Mouse (Mus musculus): ENCODE data around the gene Gm21870. TPM values are rescaled to one million over a fixed set of nuclear protein-coding genes. Genes with fewer than 3 reads are reported as not detected.

The Gm21870 gene
- polyA plus RNA-seq (2012; rRNA removed), result not detected in 2 replicates

DNA sequence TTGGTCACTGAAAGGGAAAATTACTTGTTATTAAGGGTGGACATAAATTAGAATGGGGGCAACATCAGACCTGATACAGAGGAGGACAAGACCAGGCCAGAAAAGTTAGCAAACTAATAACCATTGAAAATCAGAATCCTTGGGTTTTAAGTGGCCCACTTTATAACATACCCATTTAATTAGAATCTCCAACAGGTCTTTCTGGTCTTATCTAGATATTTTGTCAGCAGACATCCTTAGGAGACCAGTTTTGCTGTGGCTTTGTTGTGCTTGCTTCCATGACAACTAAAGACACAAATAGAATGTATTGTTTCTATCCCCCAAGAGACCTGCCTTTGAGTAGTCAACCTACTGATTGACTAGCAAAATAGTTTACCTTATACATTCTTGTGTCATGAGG lies at the start of gene Gm21870:
Gm21870 (minus strand) TSS at position 101 of the 400 bp plus-strand sequence.

DNA sequence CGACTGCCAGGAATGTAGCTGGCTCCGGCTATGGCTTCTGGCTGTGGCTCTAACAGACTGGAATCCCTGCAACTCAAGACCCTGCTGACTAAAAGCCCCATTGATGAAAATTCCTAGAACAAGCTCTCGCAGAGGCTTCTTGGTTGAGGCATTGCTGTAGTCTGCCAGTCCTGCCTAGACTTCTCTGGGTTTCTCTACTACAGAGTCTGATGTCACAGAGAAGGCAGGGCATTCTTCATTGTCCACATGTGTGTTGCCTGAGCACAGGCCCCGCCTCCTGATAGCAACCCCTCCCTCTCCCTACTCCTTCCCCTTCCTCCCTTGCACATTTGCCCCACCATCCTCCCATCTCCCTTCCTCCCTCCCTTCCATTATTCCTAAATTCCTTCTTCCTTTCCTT lies 30.2 kb downstream of the Gm21870 start, which contains the start of gene Btbd35f6:
Btbd35f6 (minus strand) TSS at position 101 of the 400 bp plus-strand sequence.

Other genes starting within 250 kb of the Gm21870 start
- gene Btbd35f6, start 30.3 kb downstream of the Gm21870 start, polyA plus RNA-seq (2012; rRNA removed), result not detected in 2 replicates
- not detected in 2 replicates for gene Btbd35f9, start 174.7 kb upstream of the Gm21870 start, polyA plus RNA-seq (2012; rRNA removed)

Measured in liver, embryonic 18 days (tissue).